Mouse (Mus musculus): Measurements from ENCODE around the gene 1600002K03Rik.

DNA sequence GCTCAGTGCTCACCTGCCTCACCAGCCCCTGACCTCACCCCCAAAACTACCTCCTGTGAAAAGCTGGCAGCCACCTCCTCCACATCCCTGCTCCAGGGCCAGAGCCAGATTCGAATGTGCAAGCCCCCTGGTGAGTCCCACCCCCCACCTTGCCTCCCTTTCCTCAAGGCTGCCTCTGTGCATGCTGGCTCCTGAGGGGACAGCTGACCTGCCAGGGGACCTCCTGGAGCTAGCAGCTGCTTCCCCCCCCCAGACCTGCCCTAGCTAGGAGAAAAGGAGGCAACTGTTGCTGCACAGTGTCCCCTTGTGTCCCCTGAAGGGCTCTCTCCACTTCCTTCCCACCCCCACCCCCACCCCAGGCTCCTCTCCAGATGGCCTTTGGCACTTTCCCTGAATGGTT, 17.5 kb upstream of the 1600002K03Rik start:
- TF ChIP-seq POLR2AphosphoS5 (IDR thresholded peaks at IDR 0.05; ENCODE audit: insufficient replicate concordance, low read depth, low read length) (no peak), CTCF (IDR thresholded peaks at IDR 0.05; ENCODE audit: low read depth, low read length) (no peak), GATA1 (IDR thresholded peaks at IDR 0.05; ENCODE audit: borderline replicate concordance, low read length) (no peak), TAL1 (conservative IDR thresholded peaks at IDR 0.05; ENCODE audit: low read depth, low read length) (no peak)

Measured in G1E (cell line).